Mouse (Mus musculus): ENCODE measurements at regions not wholly inside any gene's neighbourhood (a gene's known extent, or its start where the extent isn't known, plus 50 kb on each side); places are given as distances from the start of the nearest gene placed in this dataset.

GRCm38 (mm10) chr7:67827386-67827785, 67.8 kb upstream of the Synm start:
- Histone ChIP-seq H3K36me3 (ENCODE audit: control insufficient read depth, insufficient read depth, low read length) (no peaks in the 10 kb centered on the region), H3K4me1 (ENCODE audit: control insufficient read depth, insufficient read depth, low read length) (peaks cover 2% of the 10 kb centered on the region), H3K27me3 (ENCODE audit: control insufficient read depth, insufficient read depth, low read length) (no peaks in the 10 kb centered on the region), H3K27ac (ENCODE audit: control insufficient read depth, insufficient read depth, low read depth, low read length) (no peak overlapping the region), H3K4me3 (ENCODE audit: control insufficient read depth, low read depth, low read length) (no peak overlapping the region)
- TF ChIP-seq POLR2A (IDR thresholded peaks at IDR 0.05; ENCODE audit: control insufficient read depth, low read depth, low read length) (no peak), CTCF (IDR thresholded peaks at IDR 0.05; ENCODE audit: control insufficient read depth, insufficient read depth, insufficient replicate concordance, low read depth, low read length) (no peak)

- Histone ChIP-seq H3K4me1 (ENCODE audit: control insufficient read depth, insufficient read depth, low read length) (peaks cover 2% of the 10 kb centered on the region), H3K4me3 (ENCODE audit: control insufficient read depth, low read depth, low read length) (no peak overlapping the region), H3K27ac (ENCODE audit: control insufficient read depth, insufficient read depth, low read depth, low read length) (no peak overlapping the region), H3K27me3 (ENCODE audit: control insufficient read depth, insufficient read depth, low read length) (no peaks in the 10 kb centered on the region), H3K36me3 (ENCODE audit: control insufficient read depth, insufficient read depth, low read length) (no peaks in the 10 kb centered on the region)
- no peak for TF ChIP-seq POLR2A (IDR thresholded peaks at IDR 0.05; ENCODE audit: control insufficient read depth, low read depth, low read length)
- no peak for TF ChIP-seq CTCF (IDR thresholded peaks at IDR 0.05; ENCODE audit: control insufficient read depth, insufficient read depth, insufficient replicate concordance, low read depth, low read length)
These were observed 67.4 kb upstream of the Synm start for GRCm38 (mm10) chr7:67826936-67827335.

- no peaks in the 10 kb centered on the region for H3K27me3 ChIP-seq (ENCODE audit: control insufficient read depth, insufficient read depth, low read length)
- H3K27ac ChIP-seq (ENCODE audit: control insufficient read depth, insufficient read depth, low read depth, low read length) = no peak overlapping the region
- peaks cover 2% of the 10 kb centered on the region for H3K4me1 ChIP-seq (ENCODE audit: control insufficient read depth, insufficient read depth, low read length)
- H3K36me3 ChIP-seq (ENCODE audit: control insufficient read depth, insufficient read depth, low read length) = no peaks in the 10 kb centered on the region
- no peak overlapping the region for H3K4me3 ChIP-seq (ENCODE audit: control insufficient read depth, low read depth, low read length)
- TF ChIP-seq CTCF (IDR thresholded peaks at IDR 0.05; ENCODE audit: control insufficient read depth, insufficient read depth, insufficient replicate concordance, low read depth, low read length) (no peak), POLR2A (IDR thresholded peaks at IDR 0.05; ENCODE audit: control insufficient read depth, low read depth, low read length) (no peak)
These were observed 66.8 kb upstream of the Synm start for GRCm38 (mm10) chr7:67826368-67826767.

- no peaks in the 10 kb centered on the region for H3K27me3 ChIP-seq (ENCODE audit: control insufficient read depth, insufficient read depth, low read length)
- no peaks in the 10 kb centered on the region for H3K36me3 ChIP-seq (ENCODE audit: control insufficient read depth, insufficient read depth, low read length)
- no peak for TF ChIP-seq POLR2A (IDR thresholded peaks at IDR 0.05; ENCODE audit: control insufficient read depth, low read depth, low read length)
- no peak for TF ChIP-seq CTCF (IDR thresholded peaks at IDR 0.05; ENCODE audit: control insufficient read depth, insufficient read depth, insufficient replicate concordance, low read depth, low read length)
- H3K4me1 ChIP-seq (ENCODE audit: control insufficient read depth, insufficient read depth, low read length) = peaks cover 2% of the 10 kb centered on the region
- no peak overlapping the region for H3K4me3 ChIP-seq (ENCODE audit: control insufficient read depth, low read depth, low read length)
- H3K27ac ChIP-seq (ENCODE audit: control insufficient read depth, insufficient read depth, low read depth, low read length) = no peak overlapping the region
These were observed 66.2 kb upstream of the Synm start for GRCm38 (mm10) chr7:67825636-67826280.

GRCm38 (mm10) chr7:67823943-67824645, 64.6 kb upstream of the Synm start:
- Histone ChIP-seq H3K27ac (ENCODE audit: control insufficient read depth, insufficient read depth, low read depth, low read length) (no peak overlapping the region), H3K4me3 (ENCODE audit: control insufficient read depth, low read depth, low read length) (no peak overlapping the region), H3K4me1 (ENCODE audit: control insufficient read depth, insufficient read depth, low read length) (peaks cover 2% of the 10 kb centered on the region), H3K36me3 (ENCODE audit: control insufficient read depth, insufficient read depth, low read length) (no peaks in the 10 kb centered on the region), H3K27me3 (ENCODE audit: control insufficient read depth, insufficient read depth, low read length) (no peaks in the 10 kb centered on the region)
- TF ChIP-seq CTCF (IDR thresholded peaks at IDR 0.05; ENCODE audit: control insufficient read depth, insufficient read depth, insufficient replicate concordance, low read depth, low read length) (no peak), POLR2A (IDR thresholded peaks at IDR 0.05; ENCODE audit: control insufficient read depth, low read depth, low read length) (no peak)

GRCm38 (mm10) chr7:67819551-67819950, 60.0 kb upstream of the Synm start:
- TF ChIP-seq POLR2A (IDR thresholded peaks at IDR 0.05; ENCODE audit: control insufficient read depth, low read depth, low read length) (no peak), CTCF (IDR thresholded peaks at IDR 0.05; ENCODE audit: control insufficient read depth, insufficient read depth, insufficient replicate concordance, low read depth, low read length) (no peak)
- Histone ChIP-seq H3K4me3 (ENCODE audit: control insufficient read depth, low read depth, low read length) (no peak overlapping the region), H3K4me1 (ENCODE audit: control insufficient read depth, insufficient read depth, low read length) (peaks cover 2% of the 10 kb centered on the region), H3K27ac (ENCODE audit: control insufficient read depth, insufficient read depth, low read depth, low read length) (no peak overlapping the region), H3K27me3 (ENCODE audit: control insufficient read depth, insufficient read depth, low read length) (no peaks in the 10 kb centered on the region), H3K36me3 (ENCODE audit: control insufficient read depth, insufficient read depth, low read length) (no peaks in the 10 kb centered on the region)

GRCm38 (mm10) chr7:67817556-67817955, 58.0 kb upstream of the Synm start:
- Histone ChIP-seq H3K27me3 (ENCODE audit: control insufficient read depth, insufficient read depth, low read length) (no peaks in the 10 kb centered on the region), H3K4me1 (ENCODE audit: control insufficient read depth, insufficient read depth, low read length) (no peaks in the 10 kb centered on the region), H3K36me3 (ENCODE audit: control insufficient read depth, insufficient read depth, low read length) (no peaks in the 10 kb centered on the region), H3K4me3 (ENCODE audit: control insufficient read depth, low read depth, low read length) (no peak overlapping the region), H3K27ac (ENCODE audit: control insufficient read depth, insufficient read depth, low read depth, low read length) (no peak overlapping the region)
- TF ChIP-seq POLR2A (IDR thresholded peaks at IDR 0.05; ENCODE audit: control insufficient read depth, low read depth, low read length) = no peak

Data from testis, adult 2 months (tissue).